Mouse (Mus musculus): ENCODE results near the gene Med26. TPM values are rescaled to one million over a fixed set of nuclear protein-coding genes. Genes with fewer than 3 reads are reported as not detected.

Gene Med26
- polyA plus RNA-seq, 1 experiment = 7.7 TPM

GRCm38 (mm10) chr8:72495411-72496111, 52.5 kb downstream of the Med26 start:
- Histone ChIP-seq H3K4me1 (ENCODE audit: control insufficient read depth, insufficient read depth, low read length) (peaks cover 5% of the 10 kb centered on the region), H3K27ac (ENCODE audit: insufficient read depth, low read length) (no peak overlapping the region), H3K4me3 (ENCODE audit: insufficient read depth, low read length) (no peak overlapping the region)
- TF ChIP-seq CTCF (IDR thresholded peaks at IDR 0.05; ENCODE audit: extremely low read depth, insufficient read depth, low read length) (no peak), POLR2A (IDR thresholded peaks at IDR 0.05; ENCODE audit: extremely low read depth, insufficient read depth, low read length) (no peak)

GRCm38 (mm10) chr8:72493381-72493780, 54.7 kb downstream of the Med26 start:
- Histone ChIP-seq H3K27ac (ENCODE audit: insufficient read depth, low read length) (no peak overlapping the region), H3K4me3 (ENCODE audit: insufficient read depth, low read length) (peak overlapping the region; percentile 61), H3K4me1 (ENCODE audit: control insufficient read depth, insufficient read depth, low read length) (peaks cover 4% of the 10 kb centered on the region)
- TF ChIP-seq POLR2A (IDR thresholded peaks at IDR 0.05; ENCODE audit: extremely low read depth, insufficient read depth, low read length) (no peak), CTCF (IDR thresholded peaks at IDR 0.05; ENCODE audit: extremely low read depth, insufficient read depth, low read length) (no peak)

- H3K4me1 ChIP-seq (ENCODE audit: control insufficient read depth, insufficient read depth, low read length) = peaks cover 4% of the 10 kb centered on the region
- peak overlapping the region; percentile 42; the same call in 1 of the 2 replicates for H3K27ac ChIP-seq (ENCODE audit: insufficient read depth, low read length)
- 0 out of 2 replicates have a peak, but pooled peaks have one; percentile 19 for TF ChIP-seq POLR2A (IDR thresholded peaks at IDR 0.05; ENCODE audit: extremely low read depth, insufficient read depth, low read length)
- TF ChIP-seq CTCF (IDR thresholded peaks at IDR 0.05; ENCODE audit: extremely low read depth, insufficient read depth, low read length) = no peak
- H3K4me3 ChIP-seq (ENCODE audit: insufficient read depth, low read length) = peak overlapping the region; percentile 61
Measured at GRCm38 (mm10) chr8:72492622-72493081, 55.4 kb downstream of the Med26 start.

- peaks cover 4% of the 10 kb centered on the region for H3K4me1 ChIP-seq (ENCODE audit: control insufficient read depth, insufficient read depth, low read length)
- H3K27ac ChIP-seq (ENCODE audit: insufficient read depth, low read length) = peak within 1 kb of the TSS; percentile 42; the same call in 1 of the 2 replicates
- H3K4me3 ChIP-seq (ENCODE audit: insufficient read depth, low read length) = peak within 1 kb of the TSS; percentile 61
- no peak for TF ChIP-seq CTCF (IDR thresholded peaks at IDR 0.05; ENCODE audit: extremely low read depth, insufficient read depth, low read length)
- TF ChIP-seq POLR2A (IDR thresholded peaks at IDR 0.05; ENCODE audit: extremely low read depth, insufficient read depth, low read length) = 0 out of 2 replicates have a peak, but pooled peaks have one; percentile 17
Measured at GRCm38 (mm10) chr8:72491680-72492621, 56.1 kb downstream of the Med26 start, which contains the start of gene Slc35e1. TSS of gene Slc35e1 (minus strand) at chr8:72492614.

GRCm38 (mm10) chr8:72491017-72491416, 57.1 kb downstream of the Med26 start:
- TF ChIP-seq CTCF (IDR thresholded peaks at IDR 0.05; ENCODE audit: extremely low read depth, insufficient read depth, low read length) (no peak), POLR2A (IDR thresholded peaks at IDR 0.05; ENCODE audit: extremely low read depth, insufficient read depth, low read length) (no peak)
- Histone ChIP-seq H3K4me1 (ENCODE audit: control insufficient read depth, insufficient read depth, low read length) (peaks cover 4% of the 10 kb centered on the region), H3K27ac (ENCODE audit: insufficient read depth, low read length) (no peak overlapping the region), H3K4me3 (ENCODE audit: insufficient read depth, low read length) (peak overlapping the region; percentile 61; the same call in 1 of the 2 replicates)

GRCm38 (mm10) chr8:72487014-72487413, 61.1 kb downstream of the Med26 start:
- no peak for TF ChIP-seq CTCF (IDR thresholded peaks at IDR 0.05; ENCODE audit: extremely low read depth, insufficient read depth, low read length)
- no peak for TF ChIP-seq POLR2A (IDR thresholded peaks at IDR 0.05; ENCODE audit: extremely low read depth, insufficient read depth, low read length)
- Histone ChIP-seq H3K4me1 (ENCODE audit: control insufficient read depth, insufficient read depth, low read length) (peaks cover 5% of the 10 kb centered on the region), H3K4me3 (ENCODE audit: insufficient read depth, low read length) (no peak overlapping the region), H3K27ac (ENCODE audit: insufficient read depth, low read length) (no peak overlapping the region)

GRCm38 (mm10) chr8:72485456-72486199, 62.4 kb downstream of the Med26 start:
- peaks cover 1% of the 10 kb centered on the region; the same call in 1 of the 2 replicates for H3K4me1 ChIP-seq (ENCODE audit: control insufficient read depth, insufficient read depth, low read length)
- H3K4me3 ChIP-seq (ENCODE audit: insufficient read depth, low read length) = no peak overlapping the region
- TF ChIP-seq CTCF (IDR thresholded peaks at IDR 0.05; ENCODE audit: extremely low read depth, insufficient read depth, low read length) = 0 out of 2 replicates have a peak, but pooled peaks have one; percentile 7
- TF ChIP-seq POLR2A (IDR thresholded peaks at IDR 0.05; ENCODE audit: extremely low read depth, insufficient read depth, low read length) = no peak

GRCm38 (mm10) chr8:72474826-72475546, 73.1 kb downstream of the Med26 start, which contains the start of gene Cherp:
TSS of gene Cherp (minus strand) at chr8:72475226.
- no peak for TF ChIP-seq CTCF (IDR thresholded peaks at IDR 0.05; ENCODE audit: extremely low read depth, insufficient read depth, low read length)
- peak; percentile 71 for TF ChIP-seq POLR2A (IDR thresholded peaks at IDR 0.05; ENCODE audit: extremely low read depth, insufficient read depth, low read length)
- peaks cover 4% of the 10 kb centered on the region; the same call in 1 of the 2 replicates for H3K4me1 ChIP-seq (ENCODE audit: control insufficient read depth, insufficient read depth, low read length)
- peak within 1 kb of the TSS; percentile 84 for H3K27ac ChIP-seq (ENCODE audit: insufficient read depth, low read length)
- peak within 1 kb of the TSS; percentile 49 for H3K4me3 ChIP-seq (ENCODE audit: insufficient read depth, low read length)

More at GRCm38 (mm10) chr8:72485456-72486199, 62.4 kb downstream of the Med26 start:
- H3K27ac ChIP-seq (ENCODE audit: insufficient read depth, low read length) = no peak overlapping the region

All from cortical plate, adult 2 months (tissue).